Mouse (Mus musculus): ENCODE data around the gene Hbb-bt. TPM values are rescaled to one million over a fixed set of nuclear protein-coding genes. Genes with fewer than 3 reads are reported as not detected.
"Not testable (repeated sequence)": the region's sequence is repeated elsewhere in the genome, so short reads cannot be mapped to it uniquely, and the experiment has no call there.

The Hbb-bt gene
- polyA plus RNA-seq (2015; fragmentation: Nextera tagmentation; extraction: Ambion mirVana): 960 and 1,191 TPM in 2 replicates

- 91% methylated on average over 3 of the region's 3 CpGs for WGBS
- Histone ChIP-seq H3K9me3 (replicated peaks) (no peaks in the 10 kb centered on the region), H3K4me1 (no peaks in the 10 kb centered on the region), H3K9ac (no peak within 1 kb of the TSS), H3K27me3 (no peaks in the 10 kb centered on the region), H3K4me2 (no peak within 1 kb of the TSS), H3K27ac (no peak within 1 kb of the TSS), H3K36me3 (ENCODE audit: poor library complexity, severe bottlenecking) (no peaks in the 10 kb centered on the region), H3K4me3 (no peak within 1 kb of the TSS)
- no peak for ATAC-seq
These were observed at the start of gene Hbb-bt for GRCm38 (mm10) chr7:103813766-103814165. TSS of gene Hbb-bt (minus strand) at chr7:103813996.

- ATAC-seq: no peak
- Histone ChIP-seq H3K27me3 (no peaks in the 10 kb centered on the region), H3K9me3 (replicated peaks) (no peaks in the 10 kb centered on the region), H3K36me3 (ENCODE audit: poor library complexity, severe bottlenecking) (no peaks in the 10 kb centered on the region), H3K4me2 (no peak overlapping the region), H3K27ac (no peak overlapping the region), H3K4me3 (no peak overlapping the region), H3K9ac (no peak overlapping the region), H3K4me1 (no peaks in the 10 kb centered on the region)
- 85% methylated on average over 3 of the region's 3 CpGs for WGBS
These were observed 47.7 kb upstream of the Hbb-bt start for GRCm38 (mm10) chr7:103861531-103861930.

- WGBS: 62% methylated on average over 1 of the region's 1 CpGs
- no peaks in the 10 kb centered on the region for H3K9me3 ChIP-seq (replicated peaks)
- H3K36me3 ChIP-seq (ENCODE audit: poor library complexity, severe bottlenecking): no peaks in the 10 kb centered on the region
- H3K4me2 ChIP-seq: no peak overlapping the region
- no peak overlapping the region for H3K9ac ChIP-seq
- no peak overlapping the region for H3K27ac ChIP-seq
- H3K4me3 ChIP-seq: no peak overlapping the region
- no peaks in the 10 kb centered on the region for H3K27me3 ChIP-seq
- ATAC-seq: no peak
- no peaks in the 10 kb centered on the region for H3K4me1 ChIP-seq
These were observed 47.1 kb upstream of the Hbb-bt start for GRCm38 (mm10) chr7:103860855-103861254.

- no peaks in the 10 kb centered on the region for H3K36me3 ChIP-seq (ENCODE audit: poor library complexity, severe bottlenecking)
- H3K4me2 ChIP-seq: no peak overlapping the region
- ATAC-seq: no peak
- H3K27me3 ChIP-seq: no peaks in the 10 kb centered on the region
- H3K27ac ChIP-seq: no peak overlapping the region
- H3K4me3 ChIP-seq: no peak overlapping the region
- no peaks in the 10 kb centered on the region for H3K9me3 ChIP-seq (replicated peaks)
- 80% methylated on average over 2 of the region's 2 CpGs for WGBS
- no peak overlapping the region for H3K9ac ChIP-seq
- H3K4me1 ChIP-seq: no peaks in the 10 kb centered on the region
These were observed 45.3 kb upstream of the Hbb-bt start for GRCm38 (mm10) chr7:103859076-103859475.

- 76% methylated on average over 1 of the region's 1 CpGs for WGBS
- Histone ChIP-seq H3K9ac (no peak overlapping the region), H3K9me3 (replicated peaks) (no peaks in the 10 kb centered on the region), H3K27me3 (no peaks in the 10 kb centered on the region), H3K4me1 (no peaks in the 10 kb centered on the region), H3K4me3 (no peak overlapping the region), H3K4me2 (no peak overlapping the region), H3K27ac (no peak overlapping the region), H3K36me3 (ENCODE audit: poor library complexity, severe bottlenecking) (no peaks in the 10 kb centered on the region)
- ATAC-seq: no peak
These were observed 40.9 kb upstream of the Hbb-bt start for GRCm38 (mm10) chr7:103854669-103855068.

GRCm38 (mm10) chr7:103853090-103853489, 39.3 kb upstream of the Hbb-bt start, which contains the start of gene Hbb-y:
TSS of gene Hbb-y (minus strand) at chr7:103853216.
- H3K9me3 ChIP-seq (replicated peaks): no peaks in the 10 kb centered on the region
- no peaks in the 10 kb centered on the region for H3K36me3 ChIP-seq (ENCODE audit: poor library complexity, severe bottlenecking)
- H3K4me1 ChIP-seq: no peaks in the 10 kb centered on the region
- no peak within 1 kb of the TSS for H3K9ac ChIP-seq
- no peaks in the 10 kb centered on the region for H3K27me3 ChIP-seq
- H3K4me2 ChIP-seq: no peak within 1 kb of the TSS
- H3K27ac ChIP-seq: no peak within 1 kb of the TSS
- H3K4me3 ChIP-seq: no peak within 1 kb of the TSS
- no peak for ATAC-seq
- WGBS: 65% methylated on average over 2 of the region's 2 CpGs

- no peaks in the 10 kb centered on the region for H3K27me3 ChIP-seq
- ATAC-seq: no peak
These were observed 30.9 kb upstream of the Hbb-bt start for GRCm38 (mm10) chr7:103844525-103845325.

GRCm38 (mm10) chr7:103843034-103843433, 29.2 kb upstream of the Hbb-bt start, which contains the start of gene Hbb-bh1:
TSS of gene Hbb-bh1 (minus strand) at chr7:103843164.
- 93% methylated on average over 2 of the region's 2 CpGs for WGBS
- no peak for ATAC-seq
- H3K27ac ChIP-seq: no peak within 1 kb of the TSS

More at GRCm38 (mm10) chr7:103844525-103845325, 30.9 kb upstream of the Hbb-bt start:
- Histone ChIP-seq H3K4me2 (no peak overlapping the region), H3K36me3 (ENCODE audit: poor library complexity, severe bottlenecking) (no peaks in the 10 kb centered on the region), H3K9ac (no peak overlapping the region), H3K4me3 (no peak overlapping the region), H3K27ac (no peak overlapping the region), H3K9me3 (replicated peaks) (no peaks in the 10 kb centered on the region), H3K4me1 (no peaks in the 10 kb centered on the region)
- WGBS: 50% methylated on average over 2 of the region's 2 CpGs

GRCm38 (mm10) chr7:103840268-103840667, 26.5 kb upstream of the Hbb-bt start, which contains the start of gene Hbb-bh2:
TSS of gene Hbb-bh2 (minus strand) at chr7:103840520.
- 74% methylated on average over 3 of the region's 3 CpGs for WGBS
- Histone ChIP-seq H3K4me2 (no peak within 1 kb of the TSS), H3K36me3 (ENCODE audit: poor library complexity, severe bottlenecking) (no peaks in the 10 kb centered on the region), H3K27ac (no peak within 1 kb of the TSS), H3K27me3 (no peaks in the 10 kb centered on the region), H3K9me3 (replicated peaks) (no peaks in the 10 kb centered on the region), H3K9ac (no peak within 1 kb of the TSS), H3K4me1 (no peaks in the 10 kb centered on the region), H3K4me3 (no peak within 1 kb of the TSS)
- no peak for ATAC-seq

More at GRCm38 (mm10) chr7:103843034-103843433, 29.2 kb upstream of the Hbb-bt start, which contains the start of gene Hbb-bh1:
- no peaks in the 10 kb centered on the region for H3K4me1 ChIP-seq
- H3K27me3 ChIP-seq: no peaks in the 10 kb centered on the region
- H3K4me2 ChIP-seq: no peak within 1 kb of the TSS
- H3K4me3 ChIP-seq: no peak within 1 kb of the TSS
- no peak within 1 kb of the TSS for H3K9ac ChIP-seq
- no peaks in the 10 kb centered on the region for H3K9me3 ChIP-seq (replicated peaks)
- H3K36me3 ChIP-seq (ENCODE audit: poor library complexity, severe bottlenecking): no peaks in the 10 kb centered on the region

- no peak within 1 kb of the TSS for H3K27ac ChIP-seq
- no peak within 1 kb of the TSS for H3K4me2 ChIP-seq
- H3K4me1 ChIP-seq: no peaks in the 10 kb centered on the region
- H3K36me3 ChIP-seq (ENCODE audit: poor library complexity, severe bottlenecking): no peaks in the 10 kb centered on the region
- ATAC-seq: no peak
- no peaks in the 10 kb centered on the region for H3K9me3 ChIP-seq (replicated peaks)
- no peak within 1 kb of the TSS for H3K9ac ChIP-seq
- no peaks in the 10 kb centered on the region for H3K27me3 ChIP-seq
- H3K4me3 ChIP-seq: no peak within 1 kb of the TSS
- 97% methylated on average over 4 of the region's 4 CpGs for WGBS
These were observed 14.0 kb upstream of the Hbb-bt start, which contains the start of gene Hbb-bs for GRCm38 (mm10) chr7:103827808-103828207. TSS of gene Hbb-bs (minus strand) at chr7:103828096.

- not testable (repeated sequence) for H3K4me3 ChIP-seq; H3K4me2 ChIP-seq; H3K9me3 ChIP-seq (replicated peaks); H3K27me3 ChIP-seq; H3K27ac ChIP-seq; ATAC-seq; H3K9ac ChIP-seq; H3K36me3 ChIP-seq (ENCODE audit: poor library complexity, severe bottlenecking); H3K4me1 ChIP-seq
- WGBS: no CpG with 5 or more reads among the region's 2 CpGs
These were observed 13.3 kb upstream of the Hbb-bt start for GRCm38 (mm10) chr7:103827139-103827538.

GRCm38 (mm10) chr7:103826255-103826887, 12.6 kb upstream of the Hbb-bt start:
- Histone ChIP-seq H3K4me2 (no peak overlapping the region), H3K9me3 (replicated peaks) (no peaks in the 10 kb centered on the region), H3K4me1 (no peaks in the 10 kb centered on the region), H3K27ac (no peak overlapping the region), H3K9ac (no peak overlapping the region), H3K27me3 (no peaks in the 10 kb centered on the region), H3K4me3 (no peak overlapping the region), H3K36me3 (ENCODE audit: poor library complexity, severe bottlenecking) (no peaks in the 10 kb centered on the region)
- ATAC-seq: no peak
- 66% methylated on average over 3 of the region's 3 CpGs for WGBS
